Mouse (Mus musculus) common myeloid progenitor, adult 5-6 weeks (primary cell): ENCODE measurements at regions not wholly inside any gene's neighbourhood (a gene's known extent, or its start where the extent isn't known, plus 50 kb on each side); places are given as distances from the start of the nearest gene placed in this dataset.

Experiments
- ATAC-seq: replicated peaks from 2 replicates; pipeline ENCODE4 v1.8.0; 2016; ENCODE audit warnings: low read depth, mild to moderate bottlenecking, moderate TSS enrichment, inconsistent platforms; ENCODE audit not compliant: poor library complexity, severe bottlenecking

DNA sequence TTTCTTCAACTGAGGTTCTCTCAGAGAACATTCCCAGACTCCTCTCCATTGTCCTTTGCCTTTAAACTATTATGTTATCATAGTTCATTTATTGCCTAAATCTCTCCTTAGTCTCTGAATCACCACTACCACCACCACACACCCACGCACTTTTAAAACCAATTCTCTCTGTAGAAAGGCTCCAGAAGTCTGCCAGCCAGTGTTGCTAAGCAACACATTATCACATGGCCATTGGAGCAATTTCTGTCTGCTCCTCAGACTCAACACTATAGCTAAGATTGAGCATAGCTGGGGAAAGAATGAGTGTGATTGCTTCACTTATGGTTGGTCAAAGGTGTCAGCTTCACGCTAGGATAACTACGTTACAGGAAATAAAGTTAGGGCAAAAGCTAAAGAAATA, 59.3 kb downstream of the Trap1a start:
- ATAC-seq, result no peak

DNA sequence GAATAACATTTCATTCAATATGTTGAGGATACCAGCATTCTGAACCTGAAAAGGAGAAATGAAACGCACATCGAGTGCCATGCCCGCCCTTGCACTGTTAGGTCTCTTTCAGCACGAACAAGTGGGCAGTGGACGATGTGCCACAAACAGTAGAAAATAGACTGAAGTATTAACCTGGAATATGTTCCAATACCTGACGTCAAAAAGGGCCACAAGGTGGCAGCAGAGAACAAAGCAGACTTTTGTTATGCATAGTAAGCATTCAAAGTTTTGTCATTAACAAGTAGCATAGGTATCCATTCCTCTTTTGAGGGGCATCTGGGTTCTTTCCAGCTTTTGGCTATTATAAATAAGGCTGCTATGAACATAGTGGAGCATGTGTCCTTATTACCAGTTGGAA, 63.5 kb upstream of the D330045A20Rik start:
- ATAC-seq, result peak; percentile 73; the same call in 1 of the 2 replicates

DNA sequence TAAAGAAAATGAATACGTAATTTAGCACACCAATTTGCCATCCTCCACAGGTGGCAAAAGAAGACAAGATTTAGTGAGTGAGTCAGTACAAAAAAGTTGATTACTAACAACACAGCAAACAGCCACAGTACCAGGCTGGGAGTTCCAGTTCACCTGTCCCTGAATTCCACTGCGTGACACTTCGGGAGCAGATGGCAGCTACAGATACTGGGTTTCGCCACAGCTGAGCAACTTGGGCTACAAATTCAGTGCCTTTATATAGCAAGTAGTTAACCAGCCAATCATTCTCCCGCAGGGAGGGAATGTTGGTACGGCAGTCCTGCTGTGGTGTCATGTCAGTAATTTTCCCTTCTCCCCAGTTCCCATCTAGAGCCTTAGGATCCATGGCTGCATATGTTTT, 60.3 kb upstream of the D330045A20Rik start:
- no peak for ATAC-seq

DNA sequence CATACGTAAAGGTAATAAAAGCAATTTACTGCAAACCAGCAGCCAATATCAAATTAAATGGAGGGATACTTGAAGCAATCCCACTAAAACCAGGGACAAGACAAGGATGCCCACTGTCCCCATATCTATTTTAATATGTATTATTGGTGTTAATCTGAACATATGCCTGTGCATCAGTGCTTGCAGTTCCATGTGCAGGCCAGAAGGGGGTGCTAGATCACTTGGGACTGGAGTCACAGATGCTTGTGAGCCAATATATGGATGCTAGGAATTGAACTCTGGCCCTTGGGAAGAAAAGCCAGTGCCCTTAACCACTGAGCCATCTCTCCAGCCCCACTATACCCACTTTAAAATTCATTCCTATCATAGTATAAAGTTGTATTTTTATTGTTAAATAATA, 55.9 kb upstream of the D330045A20Rik start:
- ATAC-seq, result 0 out of 2 replicates have a peak, but pooled peaks have one; percentile 50
